Mouse (Mus musculus): ENCODE results near the gene Rps6. TPM values are rescaled to one million over a fixed set of nuclear protein-coding genes. Genes with fewer than 3 reads are reported as not detected.

Gene Rps6
- 692 to 1,143 TPM (median 1,088 TPM) in 3 replicates for total RNA-seq (2017)

- ATAC-seq (replicated peaks; ENCODE audit: insufficient number of reproducible peaks, low FRiP score, low TSS enrichment, poor library complexity, severe bottlenecking), result peak; percentile 99
These were observed at the start of gene Rps6 for GRCm38 (mm10) chr4:86857113-86858069. Gene Rps6, minus strand, starts transcription at chr4:86857412.

- ATAC-seq (replicated peaks; ENCODE audit: insufficient number of reproducible peaks, low FRiP score, low TSS enrichment, poor library complexity, severe bottlenecking), result no peak
These were observed 48.7 kb upstream of the Rps6 start for GRCm38 (mm10) chr4:86905869-86906268.

GRCm38 (mm10) chr4:86904969-86905368 is 47.8 kb upstream of the Rps6 start:
- ATAC-seq (replicated peaks; ENCODE audit: insufficient number of reproducible peaks, low FRiP score, low TSS enrichment, poor library complexity, severe bottlenecking), result no peak

- ATAC-seq (replicated peaks; ENCODE audit: insufficient number of reproducible peaks, low FRiP score, low TSS enrichment, poor library complexity, severe bottlenecking), result no peak
These were observed 45.1 kb upstream of the Rps6 start for GRCm38 (mm10) chr4:86902351-86902750.

- ATAC-seq (replicated peaks; ENCODE audit: insufficient number of reproducible peaks, low FRiP score, low TSS enrichment, poor library complexity, severe bottlenecking), result no peak
These were observed 41.7 kb upstream of the Rps6 start for GRCm38 (mm10) chr4:86898791-86899474.

GRCm38 (mm10) chr4:86897411-86897810 is 40.2 kb upstream of the Rps6 start:
- no peak for ATAC-seq (replicated peaks; ENCODE audit: insufficient number of reproducible peaks, low FRiP score, low TSS enrichment, poor library complexity, severe bottlenecking)

GRCm38 (mm10) chr4:86887879-86888278 is 30.7 kb upstream of the Rps6 start:
- no peak for ATAC-seq (replicated peaks; ENCODE audit: insufficient number of reproducible peaks, low FRiP score, low TSS enrichment, poor library complexity, severe bottlenecking)

- ATAC-seq (replicated peaks; ENCODE audit: insufficient number of reproducible peaks, low FRiP score, low TSS enrichment, poor library complexity, severe bottlenecking), result peak; percentile 45; the same call in 1 of the 2 replicates
These were observed 29.1 kb upstream of the Rps6 start for GRCm38 (mm10) chr4:86886160-86886878.

GRCm38 (mm10) chr4:86885790-86886159 is 28.6 kb upstream of the Rps6 start:
- ATAC-seq (replicated peaks; ENCODE audit: insufficient number of reproducible peaks, low FRiP score, low TSS enrichment, poor library complexity, severe bottlenecking), result 0 out of 2 replicates have a peak, but pooled peaks have one; percentile 14

GRCm38 (mm10) chr4:86884945-86885344 is 27.7 kb upstream of the Rps6 start:
- 0 out of 2 replicates have a peak, but pooled peaks have one; percentile 66 for ATAC-seq (replicated peaks; ENCODE audit: insufficient number of reproducible peaks, low FRiP score, low TSS enrichment, poor library complexity, severe bottlenecking)

GRCm38 (mm10) chr4:86882413-86882812 is 25.2 kb upstream of the Rps6 start:
- no peak for ATAC-seq (replicated peaks; ENCODE audit: insufficient number of reproducible peaks, low FRiP score, low TSS enrichment, poor library complexity, severe bottlenecking)

- no peak for ATAC-seq (replicated peaks; ENCODE audit: insufficient number of reproducible peaks, low FRiP score, low TSS enrichment, poor library complexity, severe bottlenecking)
These were observed 24.0 kb upstream of the Rps6 start for GRCm38 (mm10) chr4:86881178-86881577.

GRCm38 (mm10) chr4:86879477-86879876 is 22.3 kb upstream of the Rps6 start:
- ATAC-seq (replicated peaks; ENCODE audit: insufficient number of reproducible peaks, low FRiP score, low TSS enrichment, poor library complexity, severe bottlenecking), result no peak

- ATAC-seq (replicated peaks; ENCODE audit: insufficient number of reproducible peaks, low FRiP score, low TSS enrichment, poor library complexity, severe bottlenecking), result peak; percentile 81
These were observed 17.1 kb upstream of the Rps6 start, which contains the start of gene Acer2 for GRCm38 (mm10) chr4:86874146-86874847. Gene Acer2, plus strand, starts transcription at chr4:86874396.

GRCm38 (mm10) chr4:86873072-86873471 is 15.9 kb upstream of the Rps6 start:
- ATAC-seq (replicated peaks; ENCODE audit: insufficient number of reproducible peaks, low FRiP score, low TSS enrichment, poor library complexity, severe bottlenecking), result no peak

GRCm38 (mm10) chr4:86871988-86872387 is 14.8 kb upstream of the Rps6 start:
- ATAC-seq (replicated peaks; ENCODE audit: insufficient number of reproducible peaks, low FRiP score, low TSS enrichment, poor library complexity, severe bottlenecking), result no peak

- ATAC-seq (replicated peaks; ENCODE audit: insufficient number of reproducible peaks, low FRiP score, low TSS enrichment, poor library complexity, severe bottlenecking), result no peak
These were observed 6.9 kb upstream of the Rps6 start for GRCm38 (mm10) chr4:86864087-86864486.

GRCm38 (mm10) chr4:86858070-86858440 is 843 bp upstream of the Rps6 start:
- ATAC-seq (replicated peaks; ENCODE audit: insufficient number of reproducible peaks, low FRiP score, low TSS enrichment, poor library complexity, severe bottlenecking), result no peak
